Mouse (Mus musculus) regulatory T cell (primary cell): Measurements from ENCODE around the gene Eif2ak4.

Source experiments
- in situ Hi-C: fragments of 300-600 bp; cut with MboI, MseI; formaldehyde crosslinking; loops from one replicate; pipeline ENCODE4 v1.15.1; 2025; ENCODE audit warnings: high pct_unique_total_duplicates

The Eif2ak4 gene

DNA sequence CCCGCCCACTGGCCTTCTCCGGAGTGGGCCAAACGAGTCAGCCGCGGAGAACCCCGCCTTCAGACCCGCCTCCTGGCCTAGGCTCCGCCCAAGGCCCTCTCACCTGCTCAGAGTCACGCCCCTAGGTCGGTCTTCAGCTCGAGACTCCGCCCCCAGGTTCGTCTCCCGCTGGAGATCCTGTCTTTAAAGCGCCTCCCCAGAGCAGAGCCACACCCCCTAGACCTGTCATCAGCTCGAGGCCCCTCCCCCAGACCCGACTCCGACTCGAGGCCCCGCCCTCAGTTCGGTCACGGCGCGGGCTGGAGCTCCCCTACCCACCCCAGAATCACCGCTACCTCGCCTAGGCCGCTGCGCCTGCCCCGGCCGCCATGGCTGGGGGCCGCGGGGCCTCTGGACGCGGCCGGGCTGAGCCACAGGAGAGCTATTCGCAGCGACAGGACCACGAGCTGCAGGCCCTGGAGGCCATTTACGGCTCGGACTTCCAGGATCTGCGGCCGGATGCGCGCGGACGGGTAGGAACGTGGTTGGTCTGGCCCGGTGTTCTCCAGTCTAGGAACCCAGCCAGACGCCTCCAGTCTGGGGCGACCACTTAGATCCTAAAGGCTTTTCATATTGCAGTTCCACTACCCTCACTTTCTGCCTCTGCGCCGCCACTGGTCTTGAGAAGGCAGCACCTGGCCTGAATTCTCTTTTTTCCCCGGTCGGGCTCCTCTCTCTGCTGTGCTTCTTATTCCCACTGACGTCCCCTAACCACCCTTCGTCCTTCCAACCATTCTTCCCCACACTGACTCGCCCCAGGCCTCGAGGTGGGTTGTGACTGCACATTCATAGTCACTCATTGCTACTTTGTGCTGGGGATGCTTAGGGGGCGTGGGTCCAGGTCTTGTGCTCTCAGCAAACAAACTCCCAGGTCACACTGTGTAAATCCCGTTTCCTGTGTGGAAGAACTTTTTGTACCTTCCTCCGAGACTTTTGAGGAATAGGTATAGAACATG is at the start of gene Eif2ak4:
Gene Eif2ak4 (plus strand): TSS at position 278 of the 995 bp plus-strand sequence.
- in situ Hi-C loops = no loop called here

DNA sequence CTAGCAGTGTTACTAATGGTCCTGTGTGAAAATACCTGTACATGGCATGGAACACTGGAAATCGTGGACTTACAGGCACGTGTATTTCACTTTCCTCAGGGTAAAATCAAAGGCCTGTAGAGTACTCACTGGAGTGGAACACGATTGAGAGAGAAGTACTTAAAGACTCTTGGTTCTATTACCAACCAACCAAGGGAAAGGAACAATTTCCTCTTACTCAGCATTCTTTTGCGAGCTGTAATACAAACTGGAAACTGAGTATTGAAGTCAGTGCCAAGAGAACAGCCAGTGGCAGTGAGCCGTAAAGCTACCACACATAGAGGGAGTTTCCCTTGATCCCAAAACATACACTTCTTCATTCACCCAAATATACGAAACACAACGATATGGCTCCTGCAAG is 47.1 kb upstream of the Eif2ak4 start:
- in situ Hi-C loops = no loop called here

DNA sequence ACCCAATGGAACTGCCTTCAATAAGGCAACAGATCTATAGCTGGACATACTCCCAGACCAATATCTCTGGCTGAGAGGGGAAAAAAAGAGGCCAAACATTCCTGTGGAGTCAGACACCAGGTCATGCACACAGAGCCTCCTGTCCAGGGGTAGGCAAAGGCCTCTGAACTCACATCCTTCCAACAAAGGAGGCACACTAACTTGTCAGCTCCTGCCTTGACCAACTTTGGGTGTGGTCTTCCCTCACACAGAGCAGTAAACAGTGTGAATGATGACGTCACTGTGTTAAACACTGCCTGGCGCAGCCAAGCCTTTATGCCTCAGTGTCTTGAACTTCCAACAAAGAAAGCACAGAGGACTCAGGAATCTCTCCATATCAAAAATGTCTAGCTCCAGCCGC is 44.5 kb upstream of the Eif2ak4 start:
- in situ Hi-C loops = no loop called here

DNA sequence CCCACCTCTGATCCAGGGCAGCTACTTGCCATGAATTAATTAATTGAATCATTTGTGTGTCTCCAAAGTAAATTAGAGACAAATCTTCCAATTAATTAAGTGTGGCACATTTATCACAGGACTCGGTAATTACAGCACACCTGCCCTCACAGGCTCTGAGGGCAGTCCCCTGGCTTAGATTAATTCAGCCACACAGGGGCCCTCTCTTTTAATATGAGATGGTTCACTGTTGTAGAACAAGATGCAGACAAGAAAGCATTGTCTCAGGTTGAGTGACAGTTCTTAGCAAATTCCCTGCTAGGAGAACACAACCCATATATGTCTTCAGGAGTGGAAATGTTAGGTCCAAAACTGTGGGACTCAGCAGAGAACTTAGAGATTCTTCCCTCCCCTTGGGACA is 42.9 kb upstream of the Eif2ak4 start:
- in situ Hi-C loops = no loop called here

DNA sequence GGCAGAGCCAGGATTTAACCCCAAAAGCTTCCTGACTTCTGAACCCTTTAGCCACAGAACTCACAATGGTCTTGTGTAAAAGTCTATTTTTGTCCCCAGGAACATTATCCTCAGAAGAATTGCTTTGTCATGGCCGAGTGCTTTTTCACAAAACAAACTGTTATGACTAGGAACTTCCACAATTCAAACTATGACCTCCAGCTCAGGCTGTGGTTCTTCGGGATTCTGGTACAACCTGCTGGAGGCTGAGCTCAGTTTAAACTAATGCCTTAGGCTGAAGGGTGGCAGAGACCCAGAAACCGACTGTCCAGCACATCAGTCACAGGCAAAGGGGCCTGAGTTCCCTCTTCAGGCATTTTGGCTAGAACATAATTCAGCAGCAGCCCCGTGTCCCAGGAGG is 34.9 kb upstream of the Eif2ak4 start:
- in situ Hi-C loops = no loop called here

DNA sequence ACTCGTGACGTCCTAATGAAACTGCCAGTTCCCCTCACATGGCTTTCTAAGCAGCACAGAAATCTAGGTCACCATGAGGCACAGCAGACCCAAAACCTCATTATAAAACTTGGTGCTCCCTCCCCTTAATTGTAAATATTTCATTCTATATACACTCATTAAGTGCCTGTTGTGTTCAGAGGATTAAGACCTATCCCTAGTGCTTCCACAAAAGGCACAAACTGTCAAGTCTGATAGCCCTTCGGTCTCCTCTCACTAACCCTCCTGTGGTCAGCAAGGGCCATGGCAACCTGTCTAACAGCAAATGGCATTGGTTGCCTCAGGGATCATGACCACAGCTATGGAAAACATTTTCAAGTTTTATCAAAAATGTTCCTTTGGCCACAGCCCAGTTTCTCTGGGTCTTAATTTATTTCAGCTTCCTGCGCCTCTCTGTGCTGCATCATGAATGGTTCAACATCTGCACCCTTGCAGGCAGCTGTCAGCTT is 34.5 kb upstream of the Eif2ak4 start:
- in situ Hi-C loops = no loop called here

DNA sequence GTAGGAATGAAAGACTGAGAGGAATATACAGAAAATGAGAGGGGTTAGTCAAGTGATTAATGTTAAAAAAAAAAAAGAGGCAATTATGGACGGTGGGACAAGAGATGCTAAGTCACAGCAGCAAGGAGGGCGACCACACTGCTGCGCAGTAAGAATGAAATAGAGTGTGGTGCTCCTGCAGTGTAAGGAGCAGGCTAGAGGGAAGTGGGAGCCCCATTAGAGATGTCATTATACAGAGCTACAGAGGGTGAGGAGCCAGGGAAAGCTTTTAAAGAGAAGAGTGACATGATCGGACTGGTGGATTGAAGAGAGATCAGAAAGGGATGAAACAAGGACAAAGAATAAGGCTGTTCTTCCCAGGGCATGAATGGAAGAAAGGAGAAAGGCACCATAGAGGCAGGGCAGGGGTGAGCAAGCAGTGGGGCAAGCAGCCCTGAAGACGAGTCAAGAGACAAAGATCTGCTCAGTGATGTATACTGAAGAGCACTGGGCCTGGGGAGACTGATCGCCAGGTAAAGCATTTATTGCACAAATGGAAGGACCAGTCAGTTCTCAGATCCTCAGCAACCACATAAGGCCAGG is 33.2 kb upstream of the Eif2ak4 start:
- in situ Hi-C loops = no loop called here

DNA sequence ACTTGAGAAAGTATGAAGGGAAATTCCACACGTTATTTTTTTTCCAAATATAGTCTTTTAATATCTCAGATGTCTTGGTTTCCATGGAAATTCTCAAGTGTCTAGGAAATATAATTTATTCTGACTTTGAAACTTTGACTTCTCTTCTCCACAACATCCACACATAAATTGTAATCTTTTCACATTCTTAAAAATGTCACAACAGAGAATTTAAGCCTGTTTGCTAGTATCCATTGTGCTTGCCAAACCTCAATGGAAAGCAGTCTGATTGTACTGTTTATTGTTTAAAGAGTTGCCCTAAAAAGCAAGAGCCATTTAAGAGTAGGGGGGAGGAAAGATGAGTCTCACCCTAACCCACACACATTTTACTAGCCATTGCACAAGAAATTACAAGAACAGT is 16.6 kb upstream of the Eif2ak4 start:
- in situ Hi-C loops = no loop called here

DNA sequence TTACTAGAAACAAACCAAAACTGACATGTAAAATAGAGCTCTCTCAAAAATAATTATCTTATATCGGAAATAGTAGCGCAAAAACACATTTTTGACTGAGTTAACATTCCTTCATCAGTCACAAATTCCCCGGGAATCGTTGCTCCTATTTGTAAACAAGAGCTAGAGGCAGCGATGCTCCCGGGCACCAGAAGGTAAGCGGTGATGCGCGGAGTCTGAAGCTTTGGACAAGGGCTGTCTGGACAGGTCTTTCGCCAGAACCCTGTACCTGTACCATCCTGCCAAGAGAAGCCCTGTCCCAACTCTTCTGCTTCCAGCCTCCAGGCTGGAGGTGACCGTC is 15.9 kb upstream of the Eif2ak4 start:
- in situ Hi-C loops = no loop called here

DNA sequence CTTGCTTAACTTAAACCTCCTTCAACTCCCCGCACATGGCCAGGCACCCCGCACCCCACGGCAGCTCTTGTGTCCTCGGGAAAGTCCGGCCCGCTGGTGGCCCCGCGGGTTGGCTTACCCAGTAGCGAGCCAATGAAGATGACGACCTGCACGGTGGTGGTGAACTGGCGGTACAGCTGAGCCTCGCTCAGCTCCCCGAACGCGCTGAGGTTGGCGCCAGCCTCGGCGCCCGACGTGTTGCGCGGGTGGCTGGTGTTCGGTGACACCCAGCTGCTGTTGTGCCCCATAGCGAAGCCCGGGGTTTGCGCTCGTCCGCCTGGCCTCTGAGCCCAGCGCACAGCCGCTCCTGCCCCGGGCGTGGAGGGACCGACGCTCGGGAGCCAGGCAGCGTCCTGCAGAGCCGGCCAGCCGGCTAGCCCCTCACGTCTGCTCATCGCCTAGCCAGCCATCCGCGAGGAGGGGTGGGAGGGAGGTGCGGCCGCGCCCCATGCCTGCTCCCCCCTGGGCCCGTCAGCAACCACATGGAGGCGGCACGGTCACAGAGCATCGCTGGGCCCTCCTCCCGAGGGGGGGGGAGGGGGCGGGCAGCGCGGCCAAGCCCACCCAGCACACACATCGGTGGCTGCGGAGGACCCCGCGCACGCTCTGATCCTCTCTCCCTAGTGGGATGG is 15.4 kb upstream of the Eif2ak4 start, which contains the start of gene Gpr176:
Gene Gpr176 (minus strand): TSS at position 519 of the 671 bp plus-strand sequence.
- in situ Hi-C loops = no loop called here

DNA sequence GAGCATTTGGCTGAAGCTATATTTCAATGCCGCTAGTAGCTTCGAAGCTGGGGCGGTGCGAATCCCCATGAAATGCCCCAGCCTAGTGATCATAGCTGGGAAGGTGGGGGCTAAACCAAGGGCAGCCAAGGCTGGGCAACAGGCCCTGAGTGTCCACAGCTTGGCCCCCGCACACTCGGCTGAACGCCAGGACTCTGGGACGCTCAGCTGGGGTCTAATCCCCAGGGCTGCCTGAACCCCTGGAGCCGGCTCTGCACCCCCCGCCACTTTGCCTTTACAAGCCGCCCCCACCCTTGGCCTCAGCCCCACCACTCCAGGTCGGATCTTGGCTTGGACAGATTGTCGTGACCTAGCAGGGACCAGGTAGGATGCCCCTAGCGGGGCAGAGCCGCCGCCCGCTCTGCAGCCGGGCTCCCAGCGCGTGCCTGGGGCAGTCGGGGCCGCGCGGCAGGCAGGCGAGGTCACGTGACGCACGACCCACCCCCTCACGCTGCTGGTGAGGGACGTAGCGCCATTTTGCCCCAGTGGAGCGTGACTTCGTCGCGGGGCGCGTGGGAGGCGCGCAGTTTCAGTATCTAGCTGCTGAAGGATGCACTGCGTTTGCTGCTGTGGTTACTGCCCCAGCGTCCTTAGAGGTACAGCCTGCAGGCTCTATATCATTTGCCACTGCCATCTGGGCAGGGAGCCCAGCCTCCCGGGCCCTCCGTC is 14.7 kb upstream of the Eif2ak4 start:
- in situ Hi-C loops = no loop called here

DNA sequence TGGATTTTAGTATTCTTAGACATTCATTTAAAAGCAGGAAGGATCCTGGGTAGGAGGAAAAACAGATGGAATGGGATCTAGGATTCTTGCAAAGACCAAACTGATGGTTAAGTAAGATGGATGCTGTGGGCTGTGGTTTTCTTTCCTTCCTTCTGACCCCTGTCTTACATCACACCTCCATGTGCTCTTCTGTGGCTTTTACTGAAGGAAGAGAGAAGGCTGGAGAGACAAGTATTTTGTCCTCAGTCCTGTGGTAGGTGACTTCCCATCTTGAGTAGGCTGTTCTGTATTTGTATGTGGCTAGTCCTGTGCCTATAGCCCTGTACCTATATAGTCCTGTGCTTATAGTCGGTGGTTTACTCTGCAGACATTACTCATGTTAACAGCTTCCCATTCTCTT is 12.9 kb upstream of the Eif2ak4 start:
- in situ Hi-C loops = no loop called here

DNA sequence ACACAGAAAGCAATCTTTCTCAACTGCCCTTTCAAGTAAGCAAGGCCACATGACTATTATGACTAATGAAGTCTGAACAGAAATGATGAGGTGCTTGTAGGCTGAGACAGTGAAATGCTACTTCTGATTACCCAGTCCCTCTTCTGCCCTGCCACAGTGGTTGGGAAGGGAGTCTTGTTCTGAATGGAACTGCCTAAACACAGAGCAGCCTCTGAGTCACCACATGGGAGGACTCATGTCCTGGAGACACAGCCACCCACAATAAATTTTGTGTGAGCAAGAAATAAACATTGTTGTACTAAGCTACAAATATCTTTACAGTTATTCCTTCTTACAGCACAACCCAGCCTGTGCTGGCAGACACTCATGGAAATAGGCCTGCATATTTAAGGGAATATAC is 12.5 kb upstream of the Eif2ak4 start:
- in situ Hi-C loops = no loop called here

DNA sequence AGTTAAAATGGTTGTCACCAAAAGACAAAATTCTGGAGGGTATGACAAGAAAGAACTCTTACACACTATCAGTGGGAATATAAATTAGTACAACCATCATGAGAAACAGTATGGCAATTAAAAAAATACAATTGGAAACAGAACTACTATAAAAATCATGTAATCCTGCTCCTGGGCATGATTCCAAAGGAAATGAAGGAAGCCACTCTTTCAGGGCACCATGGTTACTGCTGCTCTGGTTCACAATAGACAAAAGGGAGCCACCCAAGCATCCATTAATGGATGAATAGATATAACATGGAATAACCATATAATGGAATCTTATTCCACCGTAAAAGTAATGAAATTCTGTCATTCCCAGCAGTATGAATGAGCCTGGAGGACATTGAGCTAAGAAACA is 8.7 kb upstream of the Eif2ak4 start:
- in situ Hi-C loops = no loop called here

DNA sequence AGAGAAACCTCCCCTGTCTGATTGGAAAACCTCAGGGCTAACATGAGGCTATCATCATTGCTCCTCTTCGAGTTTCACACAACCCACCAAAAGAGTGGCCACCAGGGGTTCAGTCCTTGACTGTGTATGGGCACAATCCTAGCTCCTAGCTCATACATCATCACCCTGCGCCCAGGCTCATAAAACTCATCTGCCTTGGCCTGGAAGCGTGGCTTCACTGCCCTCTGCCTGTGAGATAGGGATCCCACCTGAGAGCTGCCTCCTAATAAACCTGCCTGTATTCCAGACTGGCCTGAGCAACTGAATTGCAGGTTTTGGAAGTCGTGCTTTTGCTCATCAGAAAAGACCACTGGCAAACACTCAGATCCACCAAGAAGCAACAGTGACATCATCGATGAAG is 5.0 kb upstream of the Eif2ak4 start:
- in situ Hi-C loops = no loop called here

DNA sequence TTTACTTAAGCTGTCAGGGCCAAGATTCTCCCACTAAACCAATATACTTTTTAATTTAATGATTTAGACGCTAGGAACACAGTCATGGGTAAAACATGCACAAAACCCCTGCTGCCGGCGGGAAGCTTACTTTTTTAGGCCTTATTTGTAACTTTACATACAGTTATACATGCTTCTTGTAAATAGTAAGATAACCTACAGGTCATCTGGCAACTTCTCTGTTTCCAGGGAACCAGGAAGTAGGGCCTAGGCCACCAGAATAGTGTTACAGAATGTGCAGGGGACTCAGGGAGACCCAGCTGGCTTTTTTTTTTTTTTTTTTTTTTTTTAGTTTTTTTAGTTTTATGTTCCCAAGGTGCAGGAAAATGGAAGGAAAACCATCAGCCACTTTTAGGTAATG is 1.2 kb downstream of the Eif2ak4 start:
- in situ Hi-C loops = no loop called here

DNA sequence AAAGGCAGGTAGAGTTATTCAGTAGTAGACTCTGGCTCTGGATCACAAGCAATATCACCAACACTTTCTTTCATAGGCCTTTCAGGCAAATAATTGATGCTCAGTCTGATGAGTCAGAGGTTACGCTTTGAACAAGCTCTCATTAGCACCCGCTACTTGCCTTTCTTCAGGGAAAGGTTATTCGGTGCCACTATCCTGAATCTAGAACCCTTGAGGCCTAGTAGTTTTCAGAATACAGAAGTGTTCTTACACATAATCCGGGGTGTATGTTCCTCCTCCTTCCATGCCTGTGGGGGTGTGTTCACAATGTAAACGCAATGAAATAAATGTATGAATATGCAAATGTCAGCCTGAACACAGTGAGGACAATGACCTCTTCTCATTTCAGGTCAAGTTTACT is 1.7 kb downstream of the Eif2ak4 start:
- in situ Hi-C loops = no loop called here

DNA sequence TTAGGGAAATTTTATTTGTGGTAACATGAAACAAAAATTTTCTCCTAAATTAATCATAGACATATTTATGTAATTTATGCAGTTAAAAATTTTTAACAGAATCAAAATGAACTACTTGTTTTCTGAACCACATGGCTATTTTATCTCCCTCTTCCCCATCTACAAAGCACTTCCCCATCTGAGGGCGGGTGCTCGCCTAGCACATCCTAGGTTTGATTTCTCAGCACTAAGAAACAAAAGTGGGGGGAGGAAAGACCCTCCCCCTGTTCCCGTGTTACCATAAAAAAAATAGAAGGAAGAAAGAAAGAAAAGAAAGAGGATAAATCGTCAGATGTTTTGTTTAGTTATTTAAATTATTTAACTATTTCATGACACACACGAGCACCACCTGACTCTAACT is 2.8 kb downstream of the Eif2ak4 start:
- in situ Hi-C loops = no loop called here

DNA sequence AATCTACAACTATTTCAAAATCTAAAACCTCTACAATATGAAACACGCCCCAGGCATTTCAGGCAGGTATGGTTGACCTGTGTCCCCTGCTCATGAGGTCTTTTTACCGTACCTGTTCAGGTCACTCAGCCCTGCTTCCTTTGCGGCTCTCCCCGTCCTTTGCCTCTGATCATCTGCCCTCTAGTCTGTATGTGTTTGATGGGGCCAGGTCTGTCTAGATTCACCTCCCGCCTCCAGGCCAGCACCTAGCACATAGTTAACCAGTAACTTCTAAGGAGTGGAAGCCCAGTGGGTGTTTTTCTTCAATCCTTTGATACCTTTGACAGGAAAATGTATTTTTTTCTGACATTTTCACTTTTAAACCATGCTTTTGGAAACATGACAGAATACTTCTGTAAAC is 11.3 kb downstream of the Eif2ak4 start:
- in situ Hi-C loops = loop anchor here (10.0 kb wide), 1 partner anchor 715 kb away; no protein-coding TSS in a partner anchor

DNA sequence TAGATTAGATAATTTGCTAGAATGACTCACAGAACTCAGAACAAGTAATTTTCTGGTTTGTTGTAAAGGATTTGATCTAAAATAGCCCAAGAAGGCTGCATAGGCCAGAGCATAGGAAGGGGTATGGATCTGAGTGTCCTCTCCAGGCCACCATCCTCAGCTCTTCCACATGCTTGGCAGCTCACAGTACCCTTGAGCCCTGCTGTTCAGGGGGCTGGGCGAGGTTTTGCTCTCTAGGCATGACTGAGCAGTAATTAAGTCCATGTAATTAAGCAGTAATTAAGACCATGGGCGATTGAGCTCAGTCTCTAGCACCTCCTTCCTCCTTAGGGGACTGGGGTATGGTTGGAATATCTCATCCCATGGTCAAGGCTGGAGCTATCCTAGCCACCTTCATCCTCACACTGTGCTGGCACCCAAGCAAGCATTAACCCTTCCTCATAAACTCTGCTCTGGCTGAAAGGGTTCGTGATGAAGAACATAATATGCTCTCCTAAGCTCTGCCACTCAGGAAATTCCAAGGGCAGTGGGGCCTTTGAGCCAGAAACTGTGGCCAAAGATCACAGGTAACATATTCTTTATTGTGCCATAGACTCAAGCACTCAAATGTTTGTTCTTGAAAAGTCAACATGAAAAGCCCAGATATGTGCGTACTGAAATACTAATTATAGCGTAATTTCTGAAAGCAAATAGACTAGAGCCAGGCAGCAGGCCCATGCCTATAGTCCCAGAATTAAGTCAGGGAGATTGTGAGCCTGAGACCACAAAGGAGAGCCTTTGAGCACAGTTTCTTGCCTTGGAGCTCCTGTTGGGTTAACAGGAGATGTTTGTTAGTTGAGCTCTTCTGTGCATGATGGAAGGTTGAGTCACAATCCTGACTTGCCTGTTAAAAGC is 13.7 kb downstream of the Eif2ak4 start:
- in situ Hi-C loops = loop anchor here (10.0 kb wide), 1 partner anchor 717 kb away; no protein-coding TSS in a partner anchor

DNA sequence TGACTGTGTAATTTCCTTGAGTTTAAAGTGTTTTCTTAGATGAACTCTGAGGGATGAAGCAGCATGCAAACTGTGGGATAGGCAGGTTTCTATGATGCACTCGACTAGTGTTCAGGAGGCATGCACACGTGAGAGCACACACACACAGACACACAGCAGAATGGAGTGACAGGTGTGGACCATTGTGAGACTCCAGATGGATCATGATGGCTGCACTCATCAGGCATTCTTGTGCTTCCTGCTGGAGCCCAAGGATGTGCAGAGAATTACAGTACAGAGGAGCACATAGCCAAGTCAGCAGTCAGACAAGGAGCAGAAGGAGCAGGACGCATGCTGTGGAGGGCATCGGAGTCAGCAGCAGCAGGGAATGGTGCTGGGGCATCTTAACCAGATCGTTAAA is 15.9 kb downstream of the Eif2ak4 start:
- in situ Hi-C loops = loop anchor here (10.0 kb wide), 1 partner anchor 720 kb away; no protein-coding TSS in a partner anchor
